Mouse (Mus musculus) mesoderm, embryonic 11.5 days (tissue): ENCODE measurements around the gene Olfr575.
A peak's percentile ranks its signal among the peaks of the same experiment; 100 is the strongest.

Experiments used
- DNase-seq: peaks from one replicate; pipeline ENCODE4 v3.0.0-alpha.2; 2012; ENCODE audit warnings: low read depth, low spot score

Gene Olfr575

DNA sequence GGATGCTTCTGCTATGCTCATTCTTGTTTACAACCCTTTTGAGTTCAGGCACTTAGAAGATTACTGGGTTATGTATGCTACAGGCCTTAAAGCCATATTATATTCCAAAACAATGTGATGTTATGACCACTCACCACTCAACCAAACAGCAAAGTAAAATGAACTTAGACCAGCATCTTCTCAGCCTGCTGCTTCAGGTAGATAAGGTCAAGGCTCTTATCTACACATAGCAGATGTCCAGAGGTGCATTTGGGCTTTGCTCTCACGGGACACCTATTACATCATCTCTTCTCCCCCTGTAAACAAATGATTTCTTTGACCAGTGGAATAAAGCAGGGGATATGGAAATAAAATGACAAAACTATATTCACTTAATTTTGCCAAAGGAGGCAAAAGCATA lies at the start of gene Olfr575:
Gene Olfr575, minus strand, starts transcription at position 183 of the 400 bp plus-strand sequence.
- DNase-seq = no peak

- no peak for DNase-seq
These were observed 30.6 kb upstream of the Olfr575 start, which contains the start of gene Olfr578 for GRCm38 (mm10) chr7:102989224-102989623. TSS of gene Olfr578 (minus strand) at chr7:102989324.

- no peak for DNase-seq
These were observed 17.3 kb upstream of the Olfr575 start, which contains the start of gene Olfr577 for GRCm38 (mm10) chr7:102975843-102976242. TSS of gene Olfr577 (minus strand) at chr7:102975943.

DNA sequence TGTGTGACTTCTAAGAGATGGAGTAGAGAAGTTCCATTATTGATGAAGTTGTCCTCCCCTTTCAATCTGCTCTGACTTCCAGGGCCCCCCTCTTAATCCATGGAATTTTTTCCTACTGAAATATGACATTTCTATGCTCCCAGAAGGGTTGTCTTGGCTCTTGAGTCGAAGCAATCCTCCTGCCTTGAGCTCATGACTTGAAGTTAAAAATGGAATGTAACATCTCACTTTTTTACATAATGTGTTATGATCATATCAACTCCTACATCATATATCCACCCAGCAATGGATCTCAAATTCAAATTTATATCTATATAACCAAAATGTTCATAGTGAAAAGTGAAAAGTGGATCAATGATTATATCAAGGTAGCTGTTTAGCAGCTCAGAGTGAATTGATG lies 15.8 kb upstream of the Olfr575 start:
- DNase-seq = no peak

DNA sequence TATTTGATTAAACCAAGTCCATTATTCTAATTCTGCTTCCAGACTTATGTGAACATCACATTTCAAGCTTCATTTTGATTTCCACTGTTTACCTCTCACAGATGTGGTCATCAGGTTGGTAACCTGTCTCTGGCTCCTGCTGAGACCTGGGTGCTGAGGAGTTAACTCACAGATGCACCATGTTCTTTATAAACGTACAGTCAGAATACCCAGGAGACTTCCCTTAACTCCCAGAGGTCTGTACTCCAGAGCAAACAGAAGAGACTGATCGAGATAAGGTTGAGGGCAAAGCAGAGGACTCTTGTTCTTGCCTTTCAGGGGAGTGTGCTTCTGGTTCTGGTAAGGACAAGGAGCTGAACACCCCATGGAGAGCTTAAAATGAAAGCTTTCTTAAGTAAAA lies 3.8 kb upstream of the Olfr575 start, which contains the start of gene Olfr576:
Gene Olfr576, plus strand, starts transcription at position 301 of the 400 bp plus-strand sequence.
- DNase-seq = no peak

GRCm38 (mm10) chr7:102958137-102958536 lies 438 bp downstream of the Olfr575 start:
- DNase-seq = no peak

DNA sequence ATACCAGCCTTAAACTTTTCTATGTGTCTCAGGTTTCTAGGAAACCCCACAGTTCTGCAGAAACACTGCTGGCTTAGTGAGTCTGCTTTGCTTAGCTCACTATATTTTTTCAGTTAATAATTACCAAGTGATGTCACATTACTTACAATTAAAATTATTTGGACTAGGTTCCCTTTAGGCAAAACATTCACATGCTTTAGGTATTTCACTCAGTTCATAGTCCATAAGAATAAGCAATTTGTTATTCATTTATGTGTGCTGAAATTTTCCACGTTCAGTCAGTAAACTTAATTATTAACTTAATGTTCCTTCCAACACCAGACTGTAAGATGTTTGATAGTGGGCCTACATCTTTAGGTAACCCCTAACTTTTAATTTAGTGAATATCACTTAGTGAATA lies 7.8 kb downstream of the Olfr575 start:
- no peak for DNase-seq

DNA sequence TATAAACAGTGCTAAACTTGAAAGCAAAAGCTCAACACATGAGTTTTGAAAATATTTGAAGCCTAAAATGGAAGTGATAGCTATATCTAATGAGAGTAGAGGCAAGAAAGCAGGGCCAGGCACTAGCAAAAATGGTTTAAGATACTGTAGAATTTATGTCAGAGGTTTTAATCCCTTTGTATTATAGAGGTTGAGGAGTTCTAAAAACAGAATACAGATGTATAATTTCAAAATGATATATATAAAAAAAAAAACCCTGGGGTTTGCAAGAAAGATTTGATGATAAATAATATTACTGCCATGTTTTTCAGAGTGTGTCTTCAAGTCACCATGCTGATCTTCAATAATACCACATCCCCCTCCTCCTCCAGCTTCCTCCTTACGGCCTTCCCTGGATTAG lies 10.4 kb downstream of the Olfr575 start, which contains the start of gene Olfr574:
Gene Olfr574, plus strand, starts transcription at position 301 of the 400 bp plus-strand sequence.
- DNase-seq = no peak

DNA sequence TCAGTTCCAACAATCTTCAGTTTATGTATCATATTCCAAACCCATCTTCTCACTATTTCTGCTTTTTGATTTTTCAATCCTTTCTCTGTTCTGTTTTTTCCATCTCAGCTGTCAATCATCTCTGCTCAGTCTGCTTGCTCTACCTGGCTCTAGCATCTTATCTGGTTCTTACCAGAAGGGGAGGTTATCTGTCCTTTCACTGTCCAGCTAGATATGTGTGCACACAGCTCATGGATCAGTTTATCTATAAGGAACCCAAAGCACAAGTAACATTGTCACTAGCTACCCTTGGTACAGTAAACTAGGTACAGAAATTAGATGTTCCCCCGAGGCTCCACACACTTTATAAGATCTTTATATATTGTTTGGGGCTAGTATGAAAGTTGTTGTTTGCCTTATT lies 15.2 kb downstream of the Olfr575 start:
- DNase-seq = no peak

DNA sequence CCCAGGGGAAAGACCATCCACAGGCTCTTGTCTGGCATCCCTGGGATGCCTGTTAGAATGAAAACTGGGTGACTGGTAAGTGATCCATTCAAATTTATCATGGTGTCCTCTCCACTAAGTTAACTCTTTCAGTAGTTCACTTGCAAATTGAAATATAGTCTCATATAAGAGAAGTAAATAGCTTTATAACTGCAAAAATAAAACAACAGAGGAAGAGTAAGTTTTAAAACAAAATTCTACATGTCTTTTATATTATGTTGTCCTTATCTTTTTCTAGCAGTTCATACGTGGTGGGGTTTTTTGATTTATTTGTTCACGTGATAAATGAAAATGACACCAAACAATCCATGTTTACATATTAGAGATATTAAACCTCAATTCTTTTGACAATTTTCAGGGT lies 16.1 kb downstream of the Olfr575 start, which contains the start of gene Olfr573-ps1:
Gene Olfr573-ps1, minus strand, starts transcription at position 101 of the 400 bp plus-strand sequence.
- no peak for DNase-seq

DNA sequence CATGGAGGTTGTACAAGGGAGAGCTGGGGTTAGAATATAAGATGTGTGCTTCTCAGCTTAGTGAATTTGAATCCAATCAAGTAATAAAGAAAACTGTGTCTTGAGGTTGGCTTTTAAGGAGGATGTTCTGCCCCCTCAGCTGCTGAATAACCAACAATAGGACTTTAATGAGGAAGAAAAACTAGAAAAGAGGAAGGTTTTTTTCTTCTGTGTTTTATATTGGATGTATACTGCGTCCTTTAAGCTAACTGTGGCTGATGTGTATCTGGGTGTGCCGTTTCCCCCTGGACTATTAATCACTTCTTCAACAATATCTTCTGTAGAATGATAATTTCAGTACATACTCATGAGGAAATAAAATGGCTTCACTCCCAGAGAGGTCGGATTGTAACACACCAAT lies 31.5 kb downstream of the Olfr575 start:
- no peak for DNase-seq

DNA sequence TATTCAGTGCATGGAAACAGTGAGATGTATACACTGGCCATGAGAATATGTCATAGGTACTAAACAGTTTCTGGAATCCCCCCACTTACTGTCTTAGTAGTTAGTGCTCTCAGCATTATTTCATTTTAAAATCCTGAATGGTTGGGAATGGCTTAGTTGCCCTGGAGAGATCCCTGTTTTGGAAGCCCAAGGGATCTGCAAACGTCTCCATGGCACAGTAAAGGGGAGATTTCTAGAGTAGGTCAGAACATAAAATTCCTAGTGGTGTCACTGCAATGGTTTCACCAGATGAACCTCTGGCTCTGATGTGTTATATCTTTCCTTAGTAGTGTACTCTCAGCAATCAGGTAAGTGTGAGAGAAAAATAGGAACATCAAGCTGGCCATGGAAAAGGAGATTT lies 34.5 kb downstream of the Olfr575 start, which contains the start of gene Olfr572:
Gene Olfr572, plus strand, starts transcription at position 301 of the 400 bp plus-strand sequence.
- DNase-seq = no peak

GRCm38 (mm10) chr7:102919632-102920031 lies 38.9 kb downstream of the Olfr575 start:
- DNase-seq = peak; percentile 62

DNA sequence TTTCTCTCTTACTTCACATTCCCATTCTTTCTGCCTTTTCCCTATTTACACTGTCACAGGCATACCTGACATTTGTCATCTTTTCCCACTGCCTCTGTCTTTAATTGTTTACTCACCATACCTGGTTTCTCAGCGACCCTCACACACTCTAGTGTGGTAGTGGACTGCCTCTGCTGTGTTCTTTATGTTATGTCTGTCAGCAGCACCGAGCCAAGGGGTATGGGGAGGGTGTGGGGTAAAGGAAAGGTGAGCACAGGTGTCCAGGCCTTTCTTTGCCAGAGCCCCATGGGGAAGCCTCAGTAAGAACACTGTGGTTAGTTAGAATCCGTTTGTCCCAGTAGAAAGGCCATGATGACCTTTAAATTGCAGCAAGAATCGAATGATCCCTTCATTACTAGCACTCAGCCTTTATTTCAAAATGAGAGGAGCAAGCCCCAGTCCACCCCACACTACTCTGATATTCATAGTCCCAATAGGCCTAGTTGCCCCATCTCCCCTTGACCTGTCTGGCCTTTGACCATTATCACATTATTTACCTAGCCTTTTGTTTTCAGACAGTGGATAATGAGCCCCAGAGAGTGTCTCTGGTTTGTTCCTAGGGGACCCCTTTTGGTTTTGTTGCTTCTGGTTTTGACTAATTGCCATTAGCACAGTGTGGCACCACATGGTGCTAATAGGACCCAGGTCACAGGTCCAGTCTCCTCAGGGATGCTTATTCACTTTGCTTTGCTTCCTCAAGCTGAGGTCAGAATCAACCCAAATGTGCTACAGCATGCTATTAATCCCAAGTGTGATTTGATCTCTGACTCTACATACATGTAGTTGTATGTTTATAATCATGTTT lies 41.3 kb downstream of the Olfr575 start, which contains the start of gene Olfr571:
Gene Olfr571, minus strand, starts transcription at position 505 of the 844 bp plus-strand sequence.
- peak; percentile 29 for DNase-seq

DNA sequence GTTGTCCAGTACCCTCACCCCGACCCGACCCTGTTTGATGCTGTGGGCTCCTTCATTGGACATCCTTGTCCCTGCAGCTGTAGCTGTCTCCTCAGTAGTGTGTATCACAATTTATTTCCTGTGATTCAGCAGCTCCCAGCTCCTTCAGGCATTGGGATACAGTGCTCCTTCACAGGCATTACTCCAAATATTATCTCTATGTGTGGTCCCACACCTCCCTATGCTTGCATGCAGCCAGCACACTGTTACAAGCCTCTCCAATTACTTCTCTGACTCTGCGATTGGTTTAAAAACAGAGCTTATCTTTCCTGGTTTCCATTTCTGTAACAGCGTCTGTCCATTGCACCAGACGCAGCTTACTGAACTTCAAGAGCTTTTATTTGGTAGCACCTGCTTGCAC lies 42.2 kb downstream of the Olfr575 start:
- no peak for DNase-seq

GRCm38 (mm10) chr7:102915261-102915660 lies 43.3 kb downstream of the Olfr575 start:
- DNase-seq = no peak
